Mouse (Mus musculus) hindbrain, embryonic 10.5 days (tissue): ENCODE data around the gene Ephx3. TPM values are rescaled to one million over a fixed set of nuclear protein-coding genes. Genes with fewer than 3 reads are reported as not detected.

Experiments used
- polyA plus RNA-seq: library from polyadenylated mRNA; unstranded; fragments of >200 nt; fragmentation: Nextera tagmentation; extraction: Ambion mirVana; gene quantifications from 2 replicates; pipeline ENCODE4 v1.2.1, GENCODE M21; 2016

Ephx3 gene
- polyA plus RNA-seq, 1 experiment from 2014 or later, result 0.24 TPM

Other genes with a start within 250 kb of the Ephx3 start
- 73.4 and 99.0 TPM in 2 replicates for gene Rrp1b, start 153.4 kb downstream of the Ephx3 start, polyA plus RNA-seq
- 0.30 and 0.37 TPM in 2 replicates for gene Hsf2bp, start 153.2 kb downstream of the Ephx3 start, polyA plus RNA-seq
- 22.9 and 26.0 TPM in 2 replicates for gene Notch3, start 22.7 kb downstream of the Ephx3 start, polyA plus RNA-seq
- 113 and 134 TPM in 2 replicates for gene Brd4, start 95.2 kb upstream of the Ephx3 start, polyA plus RNA-seq
- 114 and 133 TPM in 2 replicates for gene Akap8, start 131.7 kb upstream of the Ephx3 start, polyA plus RNA-seq
- 101 and 112 TPM in 2 replicates for gene Akap8l, start 161.1 kb upstream of the Ephx3 start, polyA plus RNA-seq
- gene Wiz, start 199.9 kb upstream of the Ephx3 start, polyA plus RNA-seq, result 25.1 and 34.7 TPM in 2 replicates
- gene Rasal3, start 214.0 kb upstream of the Ephx3 start, polyA plus RNA-seq, result 0.75 and 1.0 TPM in 2 replicates
- gene Pglyrp2, start 234.6 kb upstream of the Ephx3 start, polyA plus RNA-seq, result not detected in 2 replicates